Mouse (Mus musculus): Measurements from ENCODE around the gene Stk32b.

GRCm38 (mm10) chr5:37627437-37628163 is 89.4 kb downstream of the Stk32b start:
- TF ChIP-seq CTCF (IDR thresholded peaks at IDR 0.05; ENCODE audit: borderline replicate concordance, insufficient read depth, low read depth, low read length) (no peak), POLR2A (IDR thresholded peaks at IDR 0.05; ENCODE audit: borderline replicate concordance, insufficient read depth, low read length) (no peak)
